Comparison of ENCODE assay signal across 19 mouse cellular contexts in the genomic region with DNA sequence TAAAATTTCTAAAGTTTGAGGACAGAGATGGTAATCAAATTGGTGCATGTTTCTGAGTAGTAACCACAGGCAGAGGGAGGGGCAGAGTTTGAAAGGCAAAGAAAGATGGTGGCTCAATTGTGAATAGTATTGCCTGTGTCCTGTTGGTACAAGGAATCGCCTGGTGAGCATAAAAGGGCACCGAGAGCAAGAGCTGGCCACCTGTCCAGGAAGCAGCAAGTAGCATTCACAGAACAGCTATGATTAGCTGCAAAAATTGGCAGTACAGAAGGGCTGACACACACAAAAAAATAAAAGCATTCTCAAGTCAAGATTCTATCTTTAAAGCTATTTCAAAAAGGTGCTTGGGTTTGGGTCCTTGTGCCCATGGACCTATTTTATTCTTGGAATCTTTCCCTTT. TPM values are rescaled to one million over a fixed set of nuclear protein-coding genes. Genes with fewer than 3 reads are reported as not detected.
DNase-seq lines count a peak whose midpoint lies in the region; ATAC-seq and TF ChIP-seq lines count a peak whose summit lies in the region.
"Had no signal": no experiment of that assay in that cellular context is flagged by ENCODE, and none has a peak within 500 bp of the region (broad histone marks: within the 10 kb centered on the region; RNA-seq: fewer than 3 reads in every experiment).

No protein-coding gene starts in this region.

- H3K9me3 ChIP-seq in heart, embryonic 10.5 days, result no peaks in the 10 kb centered on the region
- H3K9me3 ChIP-seq in intestine, embryonic 15.5 days, result no peaks in the 10 kb centered on the region

- no peaks in the 10 kb centered on the region for H3K36me3 ChIP-seq in heart, embryonic 10.5 days
- no peaks in the 10 kb centered on the region for H3K36me3 ChIP-seq in myocyte (ENCODE audit: control insufficient read depth, insufficient read depth)
- no peaks in the 10 kb centered on the region for H3K36me3 ChIP-seq in intestine, embryonic 15.5 days
- H3K36me3 ChIP-seq: G1E had no signal

- H3K9ac ChIP-seq in intestine, embryonic 15.5 days, result no peak overlapping the region

- TF ChIP-seq POLR2A in myocyte (IDR thresholded peaks at IDR 0.05; ENCODE audit: insufficient read length, low read depth), result no peak

- peak; percentile 8 for DNase-seq in heart, adult 11 months
- DNase-seq in heart, embryonic 10.5 days (ENCODE audit: low spot score), result no peak
- DNase-seq: adrenal gland, adult 2 months; adrenal gland, adult 8-10 months; adrenal gland, postnatal 10 days; adrenal gland, postnatal 14 days; adrenal gland, postnatal 25 days; adrenal gland, postnatal 36 days; B cell, adult 2 months; cerebellum, adult 11 months; cerebellum, adult 11-12 months; cerebellum, adult 18-20 months had no signal

- no peak overlapping the region for H3K4me2 ChIP-seq in myocyte (ENCODE audit: low read depth)
- no peak overlapping the region for H3K4me2 ChIP-seq in intestine, embryonic 15.5 days (replicated peaks)

- no peaks in the 10 kb centered on the region for H3K79me2 ChIP-seq in myocyte (ENCODE audit: control insufficient read depth, insufficient read depth)

- WGBS in heart, embryonic 10.5 days, result 88% methylated on average over 2 of the region's 2 CpGs
- WGBS in intestine, embryonic 15.5 days, result 89% methylated on average over 2 of the region's 2 CpGs

- ATAC-seq in intestine, embryonic 15.5 days, result no peak
- ATAC-seq: activated CD4-positive, CD25-positive, alpha-beta regulatory T cell, adult 4 months; CD4-positive, CD25-positive, alpha-beta regulatory T cell, adult 4 months; Patski had no signal

- H3K27ac ChIP-seq in heart, embryonic 10.5 days, result no peak overlapping the region
- H3K27ac ChIP-seq in intestine, embryonic 15.5 days, result no peak overlapping the region

- no peaks in the 10 kb centered on the region for H3K27me3 ChIP-seq in heart, embryonic 10.5 days (ENCODE audit: insufficient read depth, poor library complexity, severe bottlenecking)
- H3K27me3 ChIP-seq in myocyte (ENCODE audit: control insufficient read depth, insufficient read depth, insufficient read length), result no peaks in the 10 kb centered on the region
- no peaks in the 10 kb centered on the region for H3K27me3 ChIP-seq in intestine, embryonic 15.5 days (replicated peaks)
- H3K27me3 ChIP-seq: CH12.LX, Patski had no signal

- H3K4me3 ChIP-seq in heart, embryonic 10.5 days, result no peak overlapping the region
- H3K4me3 ChIP-seq in myocyte, result no peak overlapping the region
- H3K4me3 ChIP-seq in intestine, embryonic 15.5 days (replicated peaks), result no peak overlapping the region

- H3ac ChIP-seq in myocyte (ENCODE audit: control insufficient read depth, insufficient read length), result no peak overlapping the region

- no peaks in the 10 kb centered on the region for H3K4me1 ChIP-seq in heart, embryonic 10.5 days
- H3K4me1 ChIP-seq in intestine, embryonic 15.5 days (replicated peaks), result no peaks in the 10 kb centered on the region

TF ChIP-seq in myocyte, 11 proteins besides CTCF, POLR2A, EP300 and RAD21:
- TF ChIP-seq MAX (IDR thresholded peaks at IDR 0.05; ENCODE audit: low read depth) (no peak), TCF12 (IDR thresholded peaks at IDR 0.05; ENCODE audit: insufficient read depth, poor library complexity, severe bottlenecking) (no peak), POLR2AphosphoS2 (IDR thresholded peaks at IDR 0.05; ENCODE audit: insufficient read length, low read depth) (no peak), TCF3 (IDR thresholded peaks at IDR 0.05; ENCODE audit: insufficient read length, low read depth) (no peak), E2F4 (IDR thresholded peaks at IDR 0.05; ENCODE audit: insufficient read depth) (no peak), SRF (IDR thresholded peaks at IDR 0.05; ENCODE audit: control insufficient read depth, insufficient read length, low read depth) (no peak), MYOG (IDR thresholded peaks at IDR 0.05; ENCODE audit: control insufficient read depth in 1 of 3, insufficient read depth in 1 of 3, insufficient read length in 2 of 3, low read depth in 2 of 3) (peak in 1 of 3 experiments; percentile 63), MYOD1 (IDR thresholded peaks at IDR 0.05; ENCODE audit: control insufficient read depth in 1 of 3, insufficient read length in 2 of 3, low read depth in 2 of 3) (peak in 2 of 3 experiments; percentile 41 to 51), REST (IDR thresholded peaks at IDR 0.05; ENCODE audit: insufficient read depth, insufficient read length) (no peak), USF1 (IDR thresholded peaks at IDR 0.05; ENCODE audit: low read depth) (no peak)

RNA-seq across cellular contexts. Expression of gene Dusp10, which starts 51.7 kb away (rescaled TPM):
- polyA plus RNA-seq in heart, embryonic 10.5 days (2016; fragmentation: Nextera tagmentation; extraction: Ambion mirVana), result 8.5 and 12.3 TPM in 2 replicates
- 14.6 TPM for polyA plus RNA-seq in myocyte (2012; fragmentation: generic; extraction: Trizol)
- 10.2 and 11.9 TPM in 2 replicates for polyA plus RNA-seq in intestine, embryonic 15.5 days (2015; fragmentation: Nextera tagmentation; extraction: Ambion mirVana)
- polyA plus RNA-seq: G1E had no signal
